Mouse (Mus musculus): ENCODE data around the gene Kif1b.

DNA sequence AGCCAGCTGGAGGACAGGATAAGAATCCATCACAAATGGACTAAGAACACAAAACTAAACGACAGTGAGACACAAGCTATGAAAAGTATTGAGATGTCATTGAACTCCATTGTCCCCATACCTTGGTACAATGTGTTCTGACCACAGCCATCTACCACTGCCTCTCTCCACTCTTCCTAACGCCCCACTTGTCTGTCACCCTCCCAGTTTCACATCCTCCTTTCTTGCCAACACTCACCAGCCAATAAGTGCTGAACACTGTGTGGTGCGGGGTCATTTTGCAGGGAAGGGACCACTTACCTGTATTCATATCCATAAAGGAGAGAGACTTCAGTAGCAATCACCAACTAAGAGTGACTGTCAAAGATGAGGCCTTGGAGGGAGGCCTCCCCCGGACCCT lies 106.4 kb downstream of the Kif1b start:
- TF ChIP-seq CTCF (IDR thresholded peaks at IDR 0.05 in 2 of 3, conservative IDR thresholded peaks at IDR 0.05 in 1 of 3; ENCODE audit: control insufficient read depth in 1 of 3, insufficient read depth in 1 of 3, low read depth in 2 of 3, low read length in 3 of 3, poor library complexity in 1 of 3, severe bottlenecking in 1 of 3) (no peak), SIN3A (IDR thresholded peaks at IDR 0.05; ENCODE audit: low read length) (no peak), GABPA (IDR thresholded peaks at IDR 0.05; ENCODE audit: low read depth, low read length) (no peak)
